Mouse (Mus musculus) lung, postnatal 0 days (tissue): ENCODE results near the gene Mllt11. TPM values are rescaled to one million over a fixed set of nuclear protein-coding genes. Genes with fewer than 3 reads are reported as not detected.
A peak's percentile ranks its signal among the peaks of the same experiment; 100 is the strongest.

Source experiments
- ATAC-seq: fragments of 200-750 bp; cut with Nextera tagmentation; 2 replicates; pipeline ENCODE4 v1.8.0; 2017; ENCODE audit warnings: moderate library complexity
- DNase-seq: peaks from one replicate; pipeline ENCODE4 v3.0.0-alpha.2; 2016; ENCODE audit warnings: low spot score
- H3K27ac ChIP-seq: fragments of 300-500 bp; sonication (generic); 2 replicates; pipeline ENCODE4 v1.5.1; 2014; ENCODE audit warnings: antibody characterized with exemption, mild to moderate bottlenecking, low read length, mixed read lengths
- H3K27me3 ChIP-seq: fragments of 300-500 bp; sonication (generic); replicated peaks from 2 replicates; pipeline ENCODE4 v1.6.1; 2014; ENCODE audit warnings: low read length, mixed read lengths; ENCODE audit not compliant: insufficient read depth
- H3K36me3 ChIP-seq: fragments of 300-500 bp; sonication (generic); 2 replicates; pipeline ENCODE4 v1.6.1; 2014; ENCODE audit warnings: low read length, mixed read lengths; ENCODE audit not compliant: insufficient read depth
- H3K4me1 ChIP-seq: fragments of 300-500 bp; sonication (generic); 2 replicates; pipeline ENCODE4 v1.6.1; 2014; ENCODE audit warnings: antibody characterized with exemption, low read depth, low read length, mixed read lengths; ENCODE audit not compliant: insufficient read depth
- H3K4me2 ChIP-seq: fragments of 300-500 bp; sonication (generic); replicated peaks from 2 replicates; pipeline ENCODE4 v1.6.1; 2014; ENCODE audit warnings: low read depth, mild to moderate bottlenecking, low read length, moderate library complexity, mixed read lengths
- H3K4me3 ChIP-seq: fragments of 300-500 bp; sonication (generic); 2 replicates; pipeline ENCODE4 v1.5.1; 2014; ENCODE audit warnings: low read depth, low read length
- H3K9ac ChIP-seq: fragments of 300-500 bp; sonication (generic); replicated peaks from 2 replicates; pipeline ENCODE4 v1.6.1; 2014; ENCODE audit warnings: low read depth, mild to moderate bottlenecking
- H3K9me3 ChIP-seq: fragments of 300-500 bp; sonication (generic); 2 replicates; pipeline ENCODE4 v1.6.1; 2016; ENCODE audit warnings: low read length, mixed read lengths
- CTCF ChIP-seq: IDR thresholded peaks from 2 replicates; pipeline ENCODE4 v1.5.1; 2016; ENCODE audit warnings: antibody characterized with exemption, mild to moderate bottlenecking
- EP300 ChIP-seq: IDR thresholded peaks from 2 replicates; pipeline ENCODE4 v1.6.1; 2016; ENCODE audit warnings: antibody characterized with exemption, mild to moderate bottlenecking, control low read depth
- WGBS: fragments of 180-500 bp; shearing (Covaris S2); extraction: QIAGEN DNeasy Blood & Tissue Kit; methylation state at CpG from one replicate; pipeline ENCODE4 v1.1.7; 2014; 5-methylcytosine and 5-hydroxymethylcytosine counted together
- polyA plus RNA-seq: library from polyadenylated mRNA; unstranded; fragments of >200 nt; fragmentation: Nextera tagmentation; extraction: Ambion mirVana; gene quantifications from 2 replicates; pipeline ENCODE4 v1.2.1, GENCODE M21; 2015

The Mllt11 gene
- polyA plus RNA-seq, 1 experiment from 2014 or later: 5.9 TPM

DNA sequence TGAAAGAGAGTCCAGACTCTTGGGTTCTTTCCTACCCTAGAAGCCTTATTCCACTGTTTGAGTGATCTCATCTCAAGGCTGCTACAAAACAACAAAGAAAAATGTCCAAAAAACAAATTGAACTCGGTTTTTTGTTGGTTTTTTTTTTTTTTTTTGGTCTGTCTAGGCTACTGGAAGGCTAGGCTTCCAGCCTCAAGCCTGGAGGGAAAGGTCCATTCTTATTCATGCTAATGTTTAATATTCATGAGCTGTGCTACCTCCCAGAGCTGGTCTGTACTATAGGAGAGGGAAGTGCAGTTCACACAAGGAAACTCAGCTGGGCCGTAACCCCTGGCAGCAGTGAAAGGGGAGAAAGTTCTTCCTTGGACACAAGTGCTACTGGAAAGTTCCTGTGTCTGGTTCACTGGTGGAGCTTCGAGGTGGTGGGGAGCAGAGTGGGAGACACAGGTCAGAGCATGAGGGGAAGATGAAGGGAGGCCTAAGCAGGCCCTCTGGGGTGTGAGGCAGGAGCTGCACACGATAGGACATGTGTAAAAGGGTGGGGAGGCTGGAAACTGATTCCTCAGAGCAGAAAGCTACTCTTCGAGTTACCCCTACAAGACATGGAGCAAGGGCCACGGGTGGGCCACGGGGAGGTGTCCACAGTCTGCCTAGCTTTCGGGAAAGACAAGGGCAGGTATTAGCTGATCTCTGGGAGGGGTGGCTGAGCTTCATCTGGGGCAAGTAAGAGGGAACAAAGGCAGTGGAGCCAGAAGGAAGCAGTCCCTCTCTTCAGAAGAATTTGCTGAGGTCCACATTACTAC, 1.3 kb downstream of the Mllt11 start:
- Histone ChIP-seq H3K27me3 (no peaks in the 10 kb centered on the region), H3K9ac (peak overlapping the region; percentile 50), H3K9me3 (no peaks in the 10 kb centered on the region), H3K4me3 (peak overlapping the region; percentile 94), H3K27ac (peak overlapping the region; percentile 96), H3K36me3 (peaks cover 27% of the 10 kb centered on the region), H3K4me1 (peaks cover 13% of the 10 kb centered on the region), H3K4me2 (peak overlapping the region; percentile 73)
- ATAC-seq (no peak), DNase-seq (peak; percentile 57)
- no peak for TF ChIP-seq CTCF
- TF ChIP-seq EP300: no peak
- WGBS: 39% methylated on average over 8 of the region's 8 CpGs

DNA sequence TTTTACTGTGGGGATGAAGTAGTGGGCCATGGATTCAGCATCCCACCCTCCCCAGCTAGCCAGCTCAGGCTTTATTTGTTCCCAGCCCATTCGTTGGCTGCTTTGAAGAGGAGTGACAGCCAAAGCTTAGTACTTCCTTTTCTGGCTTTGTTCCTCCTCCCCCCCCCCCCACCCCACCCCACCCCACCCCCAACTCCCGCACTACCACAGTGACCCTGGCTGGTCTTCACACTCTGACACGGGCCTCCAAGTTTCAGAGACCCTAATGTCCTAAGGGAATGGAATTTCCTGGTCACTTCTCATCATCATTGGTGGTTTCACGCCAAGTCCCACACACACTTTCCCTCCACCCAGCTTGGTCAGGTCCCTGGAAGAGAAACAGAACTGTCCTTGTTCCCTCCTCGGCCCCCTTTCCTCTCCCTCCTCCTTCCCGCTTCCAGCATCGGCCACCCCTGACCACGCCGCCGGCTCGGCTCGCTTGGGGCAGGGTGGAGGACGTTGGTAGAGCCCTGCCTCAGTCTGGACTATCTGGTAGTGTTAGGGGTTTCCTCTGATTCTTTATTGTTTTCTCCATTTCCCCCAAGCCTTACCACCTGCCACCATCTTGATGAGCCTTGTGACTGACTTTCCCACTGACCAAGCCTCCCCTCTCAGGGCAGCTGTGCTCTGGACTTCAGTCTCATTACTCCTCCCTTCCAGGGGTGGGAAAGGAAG, 2.0 kb downstream of the Mllt11 start:
- no peaks in the 10 kb centered on the region for H3K27me3 ChIP-seq
- DNase-seq (peak; percentile 83), ATAC-seq (peak; percentile 37)
- TF ChIP-seq CTCF (no peak), EP300 (no peak)
- under 1% methylated on average over 11 of the region's 13 CpGs for WGBS
- H3K4me3 ChIP-seq: peak overlapping the region; percentile 94
- H3K36me3 ChIP-seq: peaks cover 21% of the 10 kb centered on the region; the same call in 1 of the 2 replicates
- peak overlapping the region; percentile 96 for H3K9ac ChIP-seq
- no peaks in the 10 kb centered on the region for H3K9me3 ChIP-seq
- H3K4me2 ChIP-seq: peak overlapping the region; percentile 73
- peak overlapping the region; percentile 96 for H3K27ac ChIP-seq
- peaks cover 13% of the 10 kb centered on the region for H3K4me1 ChIP-seq

DNA sequence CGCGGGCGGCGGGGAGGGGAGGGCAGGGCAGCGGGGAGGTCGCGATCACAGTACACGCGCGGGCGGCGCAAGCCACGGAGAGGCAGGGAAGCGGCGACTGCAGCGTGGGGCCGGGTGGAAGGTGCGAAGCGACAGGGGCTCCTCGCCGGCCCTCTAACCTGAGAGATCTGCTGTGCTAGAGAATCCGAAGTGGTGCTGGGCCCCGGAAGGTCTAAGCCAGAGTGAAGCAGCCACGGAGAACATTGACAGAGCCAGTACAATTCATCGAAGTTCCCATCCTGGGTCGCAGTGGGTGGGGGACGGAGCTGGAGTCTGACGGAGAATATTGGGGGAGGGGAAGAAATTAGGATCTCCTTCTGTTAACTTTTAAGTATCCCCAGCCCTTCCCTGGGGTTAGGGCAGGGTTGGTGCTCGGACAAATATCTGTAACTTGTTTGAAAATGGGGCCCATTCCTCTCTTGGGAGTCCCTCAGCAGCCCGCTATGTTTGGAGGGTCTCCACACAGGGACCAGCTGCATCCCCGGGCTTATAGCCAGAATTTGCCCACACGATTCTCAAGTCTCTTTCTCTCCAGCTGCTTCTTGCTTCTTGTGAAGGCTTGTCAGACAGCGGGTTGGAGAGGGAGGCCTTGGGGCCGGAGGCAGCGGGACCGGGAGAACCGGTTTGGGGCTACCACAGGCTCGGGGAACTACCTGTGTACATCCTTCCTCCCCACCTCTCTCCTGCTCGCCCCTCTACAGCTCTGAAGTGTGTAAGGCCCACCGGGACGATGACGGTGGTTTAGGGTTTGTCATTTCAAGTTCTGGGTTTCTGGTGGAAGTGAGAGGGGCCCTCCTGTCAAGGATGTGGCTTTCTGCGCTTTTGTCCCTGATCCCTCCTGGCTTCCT, 2.8 kb downstream of the Mllt11 start:
- Histone ChIP-seq H3K36me3 (peaks cover 13% of the 10 kb centered on the region; the same call in 1 of the 2 replicates), H3K27ac (peak overlapping the region; percentile 96), H3K4me2 (peak overlapping the region; percentile 73), H3K27me3 (no peaks in the 10 kb centered on the region), H3K4me1 (peaks cover 13% of the 10 kb centered on the region), H3K9ac (peak overlapping the region; percentile 96), H3K9me3 (no peaks in the 10 kb centered on the region), H3K4me3 (peak overlapping the region; percentile 94)
- TF ChIP-seq CTCF: no peak
- ATAC-seq: peak; percentile 32
- DNase-seq: peak; percentile 85
- under 1% methylated on average over 41 of the region's 43 CpGs for WGBS

- TF ChIP-seq CTCF (no peak), EP300 (no peak)
- H3K27me3 ChIP-seq: no peaks in the 10 kb centered on the region
- DNase-seq: peak; percentile 95
- H3K4me1 ChIP-seq: peaks cover 13% of the 10 kb centered on the region
- peak; percentile 87 for ATAC-seq
- peak within 1 kb of the TSS; percentile 96 for H3K27ac ChIP-seq
- H3K36me3 ChIP-seq: peaks cover 6% of the 10 kb centered on the region; the same call in 1 of the 2 replicates
- no peaks in the 10 kb centered on the region for H3K9me3 ChIP-seq
- H3K9ac ChIP-seq: peak within 1 kb of the TSS; percentile 96
- peak within 1 kb of the TSS; percentile 94 for H3K4me3 ChIP-seq
- under 1% methylated on average over 62 of the region's 64 CpGs for WGBS
- peak within 1 kb of the TSS; percentile 73 for H3K4me2 ChIP-seq
Measured at GRCm38 (mm10) chr3:95228148-95228893, 3.6 kb downstream of the Mllt11 start, which contains the start of gene Cdc42se1. Cdc42se1 (plus strand) TSS chr3:95228732.

DNA sequence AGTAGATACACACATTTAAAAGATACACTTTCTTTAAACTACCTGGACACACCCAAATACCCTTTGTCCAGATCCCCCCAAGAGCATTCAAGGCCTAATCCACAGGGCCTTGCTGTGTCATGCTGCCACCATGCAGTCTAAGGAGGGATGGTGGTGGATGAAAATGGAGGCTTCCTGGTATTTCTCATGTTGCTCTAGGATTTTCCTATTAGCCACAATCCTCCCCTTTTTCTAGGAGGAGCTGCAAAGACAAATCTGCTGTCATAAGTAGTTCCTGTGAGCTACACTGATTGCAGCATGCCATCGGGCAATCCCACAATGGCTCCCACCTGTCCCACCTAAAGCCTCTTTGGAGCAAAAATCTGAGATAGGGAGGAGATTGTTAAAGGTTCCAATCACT, 4.8 kb downstream of the Mllt11 start:
- TF ChIP-seq CTCF: no peak
- TF ChIP-seq EP300: no peak
- H3K27me3 ChIP-seq: no peaks in the 10 kb centered on the region
- no peak overlapping the region for H3K9ac ChIP-seq
- no peak overlapping the region for H3K4me3 ChIP-seq
- H3K9me3 ChIP-seq: no peaks in the 10 kb centered on the region
- DNase-seq: no peak
- no peak overlapping the region for H3K4me2 ChIP-seq
- WGBS: 5% methylated on average over 1 of the region's 1 CpGs
- H3K36me3 ChIP-seq: no peaks in the 10 kb centered on the region; the same call in 1 of the 2 replicates
- H3K4me1 ChIP-seq: peaks cover 13% of the 10 kb centered on the region
- H3K27ac ChIP-seq: no peak overlapping the region
- ATAC-seq: no peak
